Mouse (Mus musculus): ENCODE measurements around the gene Tbl3. TPM values are rescaled to one million over a fixed set of nuclear protein-coding genes. Genes with fewer than 3 reads are reported as not detected.
"Not testable (repeated sequence)": the region's sequence is repeated elsewhere in the genome, so short reads cannot be mapped to it uniquely, and the experiment has no call there.

Gene Tbl3
- polyA plus RNA-seq, 1 experiment from 2014 or later = 100 TPM

DNA sequence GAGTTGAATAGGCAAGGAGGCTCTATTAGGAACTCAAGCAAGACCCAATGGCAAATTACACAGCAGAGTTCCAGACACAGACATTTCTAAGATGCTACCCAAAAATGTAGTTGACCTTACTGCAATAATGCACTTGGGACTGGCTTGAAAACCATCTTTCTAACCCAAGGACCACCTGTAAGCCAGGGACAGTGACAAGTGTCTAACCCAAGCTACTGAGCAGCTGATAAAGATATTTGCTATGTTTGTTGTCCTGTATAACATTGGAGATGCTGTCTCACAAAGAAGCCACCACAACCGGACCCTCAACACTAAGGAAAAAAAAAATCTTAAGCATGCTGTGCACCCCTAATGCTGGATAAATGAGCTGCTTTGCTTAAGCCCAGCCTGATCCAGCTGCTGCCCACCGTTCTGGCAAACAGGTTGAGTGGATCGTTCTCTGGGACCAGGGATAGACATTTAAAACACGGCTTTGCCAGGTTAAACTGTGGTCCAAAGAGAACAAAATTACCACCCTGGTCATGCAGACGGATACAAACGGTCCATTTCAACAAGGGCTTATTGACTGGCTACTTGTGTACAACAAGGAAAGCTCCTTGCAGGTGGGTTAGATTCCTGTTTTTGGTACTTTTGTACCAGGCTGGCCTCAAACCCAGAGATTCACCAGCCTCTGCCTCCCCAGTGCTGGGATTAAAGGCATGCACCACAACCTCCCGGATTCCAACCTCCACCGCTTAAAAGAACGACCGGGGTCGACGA, 15.8 kb upstream of the Tbl3 start:
- no peak for DNase-seq (ENCODE audit: low spot score)
- Histone ChIP-seq H3K27ac (peak overlapping the region; percentile 87), H3K4me1 (peaks cover 27% of the 10 kb centered on the region), H3K27me3 (ENCODE audit: insufficient read depth, poor library complexity, severe bottlenecking) (no peaks in the 10 kb centered on the region; the same call in 1 of the 2 replicates), H3K36me3 (peaks cover 22% of the 10 kb centered on the region), H3K4me3 (peak overlapping the region; percentile 78), H3K9me3 (no peaks in the 10 kb centered on the region)
- WGBS = 3% methylated on average over 12 of the region's 12 CpGs

DNA sequence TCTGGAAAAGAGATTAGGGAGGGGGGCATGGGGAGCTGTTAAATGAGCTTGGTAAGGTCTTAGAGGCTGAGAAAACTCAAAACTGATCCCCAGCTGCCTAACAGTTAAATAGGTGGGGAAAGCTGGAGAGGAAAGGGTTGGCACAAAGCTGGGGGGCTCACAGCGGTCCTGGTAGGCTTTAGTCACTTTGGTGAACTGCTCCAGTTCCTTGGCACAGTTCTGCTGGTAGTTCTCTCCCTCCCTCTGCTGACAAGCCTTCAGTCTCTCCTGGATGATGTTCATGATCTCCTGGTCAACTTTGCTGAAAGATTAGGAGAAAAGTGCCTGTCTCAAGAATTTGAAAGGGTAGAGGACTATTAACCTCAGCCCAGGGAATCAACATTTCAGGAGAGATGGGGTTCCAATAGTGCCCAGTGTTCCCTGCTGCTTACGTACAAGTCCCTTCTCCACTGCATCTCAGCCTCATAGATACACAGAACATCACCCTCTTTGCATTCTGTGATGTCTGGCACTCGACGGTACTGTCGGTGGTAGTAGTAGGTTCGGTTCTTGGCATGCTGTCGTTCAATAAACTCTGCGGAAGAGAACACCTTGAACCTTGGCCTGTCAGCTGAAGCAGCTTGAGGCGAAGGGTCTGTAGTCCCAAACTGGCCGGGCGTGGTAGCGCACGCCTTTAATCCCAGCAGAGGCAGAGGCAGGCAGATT, 14.9 kb upstream of the Tbl3 start:
- Histone ChIP-seq H3K4me1 (peaks cover 24% of the 10 kb centered on the region), H3K36me3 (peaks cover 30% of the 10 kb centered on the region), H3K27ac (no peak overlapping the region), H3K4me3 (peak overlapping the region; percentile 78), H3K27me3 (ENCODE audit: insufficient read depth, poor library complexity, severe bottlenecking) (no peaks in the 10 kb centered on the region), H3K9me3 (no peaks in the 10 kb centered on the region)
- 33% methylated on average over 13 of the region's 13 CpGs for WGBS
- no peak for DNase-seq (ENCODE audit: low spot score)

DNA sequence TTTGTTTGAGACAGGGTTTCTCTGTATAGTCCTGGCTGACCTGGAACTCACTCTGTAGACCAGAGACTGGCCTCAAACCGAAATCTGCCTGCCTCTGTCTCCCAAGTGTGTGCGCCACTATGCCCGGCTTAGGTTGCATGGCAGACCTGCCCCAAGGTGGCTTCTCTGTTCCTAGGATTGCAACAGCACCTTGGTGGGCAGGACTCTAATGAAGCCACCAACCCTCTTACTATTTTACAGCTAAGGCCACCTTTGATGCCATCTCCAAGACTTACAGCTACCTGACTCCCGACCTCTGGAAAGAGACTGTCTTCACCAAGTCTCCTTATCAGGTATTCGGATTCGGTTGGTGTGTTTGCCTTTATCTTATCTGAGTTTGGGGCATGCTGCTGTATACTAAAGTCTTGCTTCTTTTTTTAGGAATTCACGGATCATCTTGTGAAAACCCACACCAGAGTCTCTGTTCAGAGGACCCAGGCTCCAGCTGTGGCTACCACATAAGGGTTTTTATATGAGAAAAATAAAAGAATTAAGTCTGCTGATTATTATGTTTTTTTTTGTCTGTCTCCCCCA, 14.0 kb upstream of the Tbl3 start:
- peak overlapping the region; percentile 78 for H3K4me3 ChIP-seq
- peaks cover 37% of the 10 kb centered on the region for H3K36me3 ChIP-seq
- H3K27ac ChIP-seq = peak overlapping the region; percentile 25; the same call in 1 of the 2 replicates

DNA sequence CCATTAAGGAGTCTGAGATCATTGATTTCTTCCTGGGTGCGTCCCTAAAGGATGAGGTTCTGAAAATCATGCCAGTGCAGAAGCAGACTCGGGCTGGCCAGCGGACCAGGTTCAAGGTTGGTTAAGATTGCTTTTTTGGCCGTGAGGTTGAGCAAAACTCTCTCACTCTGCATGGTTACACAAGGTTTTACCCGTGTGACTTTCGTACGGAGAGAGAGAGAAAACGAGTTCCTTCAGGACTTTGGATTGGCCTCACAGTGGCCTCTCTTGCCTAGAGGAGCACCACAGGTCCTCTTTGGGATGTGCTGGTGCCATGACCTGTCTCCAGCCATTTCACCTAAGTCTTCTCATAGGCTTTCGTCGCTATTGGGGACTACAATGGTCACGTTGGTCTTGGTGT, 13.2 kb upstream of the Tbl3 start:
- Histone ChIP-seq H3K36me3 (peaks cover 45% of the 10 kb centered on the region), H3K4me3 (peak overlapping the region; percentile 78), H3K4me1 (peaks cover 27% of the 10 kb centered on the region), H3K27ac (peak overlapping the region; percentile 95)
- H3K9me3 ChIP-seq; H3K27me3 ChIP-seq (ENCODE audit: insufficient read depth, poor library complexity, severe bottlenecking); DNase-seq (ENCODE audit: low spot score): not testable (repeated sequence)
- WGBS = under 1% methylated on average over 11 of the region's 11 CpGs

More for the DNA sequence above, 14.0 kb upstream of the Tbl3 start:
- DNase-seq (ENCODE audit: low spot score); H3K9me3 ChIP-seq; H3K27me3 ChIP-seq (ENCODE audit: insufficient read depth, poor library complexity, severe bottlenecking): not testable (repeated sequence)
- peaks cover 24% of the 10 kb centered on the region for H3K4me1 ChIP-seq
- 33% methylated on average over 7 of the region's 7 CpGs for WGBS

DNA sequence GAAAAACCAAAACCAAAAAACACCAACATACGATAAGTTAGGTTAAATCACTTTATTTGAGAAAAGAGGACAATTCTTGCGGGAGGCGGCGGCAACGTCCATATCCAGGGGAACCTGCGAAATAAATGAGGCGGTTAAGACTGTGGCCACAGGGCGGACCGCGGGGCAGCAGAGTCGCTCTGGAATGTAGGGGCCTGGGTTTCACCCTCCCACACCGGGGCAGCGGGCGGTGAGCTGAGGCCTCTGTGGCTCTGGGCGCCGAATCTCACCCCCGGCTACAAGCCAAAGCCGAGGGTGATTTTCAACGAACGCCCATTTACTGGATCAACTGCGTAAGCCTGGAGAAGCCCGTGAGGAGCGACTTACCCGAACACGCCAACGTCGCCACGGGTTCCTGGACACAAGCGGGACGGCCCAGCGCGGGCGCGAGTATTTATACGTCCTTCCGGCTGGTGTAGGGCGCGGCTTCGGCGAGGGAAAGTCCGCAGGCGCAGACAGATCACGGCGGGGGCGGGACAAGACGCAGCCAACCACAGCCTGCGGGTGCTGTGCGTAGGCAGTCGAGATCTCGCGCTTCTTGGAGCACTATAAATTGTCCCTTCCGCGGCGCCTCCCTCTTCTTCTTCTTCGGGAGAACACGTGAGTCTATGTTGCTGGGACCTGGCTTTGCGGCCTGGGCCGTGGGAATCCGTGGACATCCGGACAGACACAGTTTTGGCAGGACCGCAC, 12.2 kb upstream of the Tbl3 start:
- H3K36me3 ChIP-seq = peaks cover 47% of the 10 kb centered on the region
- no peaks in the 10 kb centered on the region for H3K27me3 ChIP-seq (ENCODE audit: insufficient read depth, poor library complexity, severe bottlenecking)
- peak overlapping the region; percentile 95 for H3K27ac ChIP-seq
- H3K4me1 ChIP-seq = peaks cover 27% of the 10 kb centered on the region
- H3K4me3 ChIP-seq = peak overlapping the region; percentile 78
- DNase-seq (ENCODE audit: low spot score) = peak; percentile 99
- no peaks in the 10 kb centered on the region for H3K9me3 ChIP-seq
- under 1% methylated on average over 60 of the region's 61 CpGs for WGBS

DNA sequence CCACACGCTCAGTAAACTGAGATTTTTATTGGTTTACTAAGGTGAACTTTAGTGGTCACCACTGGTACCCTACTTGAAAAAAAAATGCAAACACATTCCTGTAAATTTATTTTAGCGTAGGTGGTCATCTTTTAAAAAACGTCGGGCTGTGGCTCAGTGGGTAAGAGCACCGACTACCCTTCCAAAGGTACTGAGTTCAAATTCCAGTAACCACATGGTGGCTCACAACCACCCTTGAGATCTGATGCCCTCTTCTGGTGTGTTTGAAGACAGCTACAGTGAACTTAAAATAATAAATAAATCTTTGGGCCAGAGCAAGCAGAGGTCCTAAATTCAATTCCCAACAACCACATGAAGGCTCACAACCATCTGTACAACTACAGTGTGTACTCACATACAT, 11.5 kb upstream of the Tbl3 start:
- Histone ChIP-seq H3K27ac (peak overlapping the region; percentile 95), H3K36me3 (peaks cover 47% of the 10 kb centered on the region), H3K4me1 (peaks cover 27% of the 10 kb centered on the region), H3K4me3 (peak overlapping the region; percentile 78)
- WGBS = 56% methylated on average over 5 of the region's 5 CpGs
- not testable (repeated sequence) for DNase-seq (ENCODE audit: low spot score); H3K9me3 ChIP-seq; H3K27me3 ChIP-seq (ENCODE audit: insufficient read depth, poor library complexity, severe bottlenecking)

DNA sequence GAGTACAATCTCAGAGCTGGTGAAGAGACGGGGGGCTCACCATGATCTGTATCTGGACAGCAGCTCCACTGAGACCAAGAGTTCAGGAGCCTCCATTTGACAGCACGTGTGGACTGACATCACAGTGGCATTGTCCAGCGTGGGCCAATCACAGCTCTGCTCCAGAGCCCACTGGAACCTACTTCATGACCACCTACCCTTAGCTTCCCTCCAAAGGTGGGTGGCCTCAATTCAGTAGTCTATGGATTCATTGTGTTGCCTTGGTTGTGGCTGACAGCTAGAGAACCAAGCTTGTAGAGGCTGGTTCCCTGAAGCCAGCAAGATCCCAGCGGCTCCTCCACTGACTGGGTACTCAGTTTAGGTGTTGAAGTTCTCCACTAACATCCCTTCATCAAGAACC, 10.5 kb upstream of the Tbl3 start, which contains the start of the genes Rnf151 and Rps2:
Gene Rnf151, minus strand, starts transcription at position 121 of the 400 bp plus-strand sequence.
Gene Rps2, plus strand, starts transcription at position 174 of the 400 bp plus-strand sequence.
- 80% methylated on average over 4 of the region's 4 CpGs for WGBS
- no peaks in the 10 kb centered on the region for H3K27me3 ChIP-seq (ENCODE audit: insufficient read depth, poor library complexity, severe bottlenecking)
- no peak within 1 kb of the TSS for H3K27ac ChIP-seq
- peak within 1 kb of the TSS; percentile 78 for H3K4me3 ChIP-seq
- peaks cover 23% of the 10 kb centered on the region for H3K4me1 ChIP-seq
- DNase-seq (ENCODE audit: low spot score) = no peak
- H3K36me3 ChIP-seq = peaks cover 47% of the 10 kb centered on the region
- H3K9me3 ChIP-seq = no peaks in the 10 kb centered on the region

DNA sequence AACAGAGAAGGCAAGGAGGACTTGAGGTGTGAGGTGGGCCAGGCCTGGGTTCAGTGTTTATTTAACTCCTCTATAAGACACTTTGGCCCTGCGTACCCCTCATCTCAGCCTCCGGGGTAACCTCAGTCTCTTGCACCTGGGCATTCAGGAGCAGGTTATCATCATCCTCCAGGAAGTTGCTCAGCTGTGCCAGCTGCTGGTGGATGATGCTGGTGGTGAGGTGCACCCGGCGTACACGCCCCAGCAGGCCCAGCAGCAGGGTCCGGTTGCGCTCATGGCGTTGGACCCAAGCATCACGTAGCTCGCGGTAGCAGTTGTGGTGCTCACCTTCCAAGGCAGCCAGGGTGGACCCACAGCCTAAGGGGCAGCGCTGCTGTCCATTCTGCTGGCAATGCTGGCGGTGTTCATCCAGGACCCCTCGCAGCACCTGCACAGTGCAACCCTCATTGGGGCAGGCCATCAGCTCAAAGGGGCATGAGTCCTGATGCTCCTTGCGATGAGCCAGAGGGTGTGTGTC, 8.8 kb upstream of the Tbl3 start:
- H3K4me1 ChIP-seq = peaks cover 8% of the 10 kb centered on the region
- H3K36me3 ChIP-seq = peaks cover 34% of the 10 kb centered on the region
- H3K9me3 ChIP-seq = no peaks in the 10 kb centered on the region
- H3K27ac ChIP-seq = no peak overlapping the region
- H3K4me3 ChIP-seq = no peak overlapping the region
- 95% methylated on average over 15 of the region's 15 CpGs for WGBS
- no peak for DNase-seq (ENCODE audit: low spot score)
- no peaks in the 10 kb centered on the region for H3K27me3 ChIP-seq (ENCODE audit: insufficient read depth, poor library complexity, severe bottlenecking)

DNA sequence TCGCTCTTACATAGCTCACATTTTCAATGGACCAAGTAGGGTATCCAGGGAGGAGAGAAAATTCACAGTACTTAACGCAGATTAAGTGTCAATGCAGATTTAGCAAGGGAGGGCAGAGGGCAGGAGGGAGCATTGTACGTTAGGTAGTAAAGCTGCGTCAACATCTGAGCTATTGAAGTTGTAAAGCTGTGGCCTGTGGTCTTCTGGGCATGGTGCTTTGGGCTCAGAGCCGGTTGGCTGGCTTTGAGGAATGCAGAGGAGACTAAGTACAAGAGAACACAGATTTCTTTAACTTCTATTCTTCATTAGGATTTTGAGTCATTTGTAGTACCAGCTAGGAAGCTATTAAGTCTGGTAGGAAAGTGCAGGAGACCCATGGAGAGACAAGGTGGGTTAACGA, 8.1 kb upstream of the Tbl3 start:
- H3K4me1 ChIP-seq = 0 out of 2 replicates have a peak, but pooled peaks cover 6% of the 10 kb centered on the region
- no peak overlapping the region for H3K27ac ChIP-seq
- H3K27me3 ChIP-seq (ENCODE audit: insufficient read depth, poor library complexity, severe bottlenecking) = no peaks in the 10 kb centered on the region
- no peak for DNase-seq (ENCODE audit: low spot score)
- H3K36me3 ChIP-seq = peaks cover 29% of the 10 kb centered on the region
- H3K9me3 ChIP-seq = no peaks in the 10 kb centered on the region
- no peak overlapping the region for H3K4me3 ChIP-seq
- 81% methylated on average over 6 of the region's 6 CpGs for WGBS

DNA sequence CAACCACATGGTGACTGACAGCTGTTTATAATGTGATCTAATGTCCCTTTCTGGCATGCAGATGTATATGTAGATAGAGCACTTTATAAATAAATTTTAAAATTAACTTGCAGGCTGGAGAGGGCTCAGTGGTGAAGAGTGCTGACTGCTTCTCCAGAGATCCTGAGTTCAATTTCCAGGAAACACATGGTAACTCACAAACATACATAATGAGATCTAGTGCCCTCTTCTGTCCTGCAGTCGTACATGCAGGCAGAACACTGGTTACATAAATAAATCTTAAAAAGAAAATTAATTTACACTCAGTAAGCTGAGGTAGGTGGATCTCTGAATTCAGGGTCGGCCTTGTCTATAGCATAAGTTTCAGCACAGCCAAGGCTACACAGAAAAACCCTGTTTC, 1.2 kb upstream of the Tbl3 start:
- H3K27me3 ChIP-seq (ENCODE audit: insufficient read depth, poor library complexity, severe bottlenecking) = no peaks in the 10 kb centered on the region
- H3K9me3 ChIP-seq = no peaks in the 10 kb centered on the region
- 35% methylated on average over 2 of the region's 2 CpGs for WGBS
- no peak overlapping the region for H3K4me3 ChIP-seq
- H3K27ac ChIP-seq = no peak overlapping the region
- peaks cover 19% of the 10 kb centered on the region for H3K36me3 ChIP-seq
- no peak for DNase-seq (ENCODE audit: low spot score)
- peaks cover 13% of the 10 kb centered on the region for H3K4me1 ChIP-seq

DNA sequence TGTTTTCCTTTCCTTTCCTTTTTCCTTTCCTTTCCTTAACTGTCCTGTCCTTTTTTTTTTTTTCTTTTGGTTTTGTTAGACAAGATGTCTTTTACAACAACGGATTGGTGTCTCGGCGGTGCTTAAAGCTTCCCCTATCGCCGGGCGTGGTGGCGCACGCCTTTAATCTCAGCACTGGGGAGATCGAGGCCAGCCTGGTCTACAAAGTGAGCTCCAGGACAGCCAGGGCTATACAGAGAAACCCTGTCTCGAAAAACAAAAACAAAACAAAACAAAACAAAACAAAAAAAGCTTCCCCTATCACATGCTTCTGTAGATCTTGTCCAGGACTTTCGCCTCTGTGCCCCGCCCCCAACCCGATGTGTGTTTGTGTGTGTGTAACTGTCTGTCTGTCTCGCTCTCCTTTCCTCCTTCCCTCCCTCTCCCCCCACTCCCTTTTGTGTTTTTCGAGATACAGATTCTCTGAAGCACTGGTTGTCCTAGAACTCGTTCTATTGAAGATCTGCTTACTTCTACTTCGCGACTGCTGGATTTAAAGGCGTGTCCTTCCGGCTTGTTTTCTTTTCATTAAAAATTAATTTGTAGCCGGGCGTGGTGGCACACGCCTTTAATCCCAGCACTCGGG, 453 bp upstream of the Tbl3 start:
- no peak for DNase-seq (ENCODE audit: low spot score)
- Histone ChIP-seq H3K4me1 (peaks cover 13% of the 10 kb centered on the region), H3K9me3 (no peaks in the 10 kb centered on the region), H3K36me3 (peaks cover 22% of the 10 kb centered on the region), H3K27ac (peak overlapping the region; percentile 87), H3K4me3 (peak overlapping the region; percentile 72), H3K27me3 (ENCODE audit: insufficient read depth, poor library complexity, severe bottlenecking) (no peaks in the 10 kb centered on the region)
- 8% methylated on average over 24 of the region's 24 CpGs for WGBS

DNA sequence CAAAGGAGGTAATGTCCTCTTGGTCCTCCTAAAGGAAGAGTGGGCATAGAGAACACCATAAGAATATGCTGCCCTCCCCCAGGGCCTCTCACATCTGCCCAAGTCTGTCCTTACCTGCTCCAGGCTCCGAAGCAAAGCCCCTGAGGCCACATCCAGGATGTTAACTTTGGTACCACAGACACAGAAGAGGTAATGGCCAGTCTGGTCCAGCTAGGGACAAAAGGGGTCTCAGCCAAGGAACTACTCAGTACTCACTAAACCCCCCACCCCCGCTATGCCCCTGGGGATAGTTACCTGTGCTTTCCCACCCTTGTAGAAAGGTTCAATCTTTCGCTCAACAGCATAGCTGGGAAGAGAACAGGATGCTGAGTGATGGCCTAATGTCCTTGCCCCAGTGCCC, 1.6 kb downstream of the Tbl3 start:
- Histone ChIP-seq H3K4me1 (peaks cover 13% of the 10 kb centered on the region), H3K4me3 (no peak overlapping the region; the same call in 1 of the 2 replicates), H3K27me3 (ENCODE audit: insufficient read depth, poor library complexity, severe bottlenecking) (no peaks in the 10 kb centered on the region), H3K9me3 (no peaks in the 10 kb centered on the region), H3K27ac (no peak overlapping the region), H3K36me3 (peaks cover 43% of the 10 kb centered on the region)
- 93% methylated on average over 3 of the region's 3 CpGs for WGBS
- DNase-seq (ENCODE audit: low spot score) = no peak
